Mouse (Mus musculus) kidney, embryonic 15.5 days (tissue): ENCODE measurements around the gene Psmc3ip. TPM values are rescaled to one million over a fixed set of nuclear protein-coding genes. Genes with fewer than 3 reads are reported as not detected.

Experiments used
- microRNA-seq: library from miRNA; unstranded; fragments of <30 nt; microRNA quantifications from one replicate; pipeline ENCODE4, GENCODE M21; 2016
- polyA plus RNA-seq: library from polyadenylated mRNA; unstranded; fragments of >200 nt; fragmentation: Nextera tagmentation; extraction: Ambion mirVana; gene quantifications from 2 replicates; pipeline ENCODE4 v1.2.1, GENCODE M21; 2015

Gene Psmc3ip
- polyA plus RNA-seq, 1 experiment from 2014 or later = 37.3 TPM

Small RNAs within 50 kb of the gene (microRNA-seq; reads per million reads assigned to microRNA genes)
- gene Gm27626 = not detected

Other genes starting within 250 kb of the Psmc3ip start
- 19.6 and 19.9 TPM in 2 replicates for gene Stat5b, start 244.7 kb downstream of the Psmc3ip start, polyA plus RNA-seq
- gene Stat5a, start 236.1 kb downstream of the Psmc3ip start, polyA plus RNA-seq = 3.1 and 3.7 TPM in 2 replicates
- 44.8 and 45.1 TPM in 2 replicates for gene Stat3, start 155.9 kb downstream of the Psmc3ip start, polyA plus RNA-seq
- gene Cavin1, start 124.5 kb downstream of the Psmc3ip start, polyA plus RNA-seq = 131 and 150 TPM in 2 replicates
- gene Atp6v0a1, start 86.0 kb downstream of the Psmc3ip start, polyA plus RNA-seq = 36.1 and 46.0 TPM in 2 replicates
- gene Naglu, start 25.4 kb downstream of the Psmc3ip start, polyA plus RNA-seq = 16.8 TPM in 2 replicates
- gene Hsd17b1, start 17.0 kb downstream of the Psmc3ip start, polyA plus RNA-seq = 0.19 and 0.24 TPM in 2 replicates
- gene Coasy, start 12.9 kb downstream of the Psmc3ip start, polyA plus RNA-seq = 46.3 and 46.7 TPM in 2 replicates
- gene Mlx, start 8.2 kb downstream of the Psmc3ip start, polyA plus RNA-seq = 44.9 and 46.9 TPM in 2 replicates
- 21.3 and 24.5 TPM in 2 replicates for gene Retreg3, start 24.5 kb upstream of the Psmc3ip start, polyA plus RNA-seq
- gene Tubg1, start 24.5 kb upstream of the Psmc3ip start, polyA plus RNA-seq = 86.3 and 99.6 TPM in 2 replicates
- gene Tubg2, start 60.5 kb upstream of the Psmc3ip start, polyA plus RNA-seq = 3.8 and 4.2 TPM in 2 replicates
- 1.9 and 2.0 TPM in 2 replicates for gene Cntnap1, start 75.1 kb upstream of the Psmc3ip start, polyA plus RNA-seq
- gene Plekhh3, start 75.9 kb upstream of the Psmc3ip start, polyA plus RNA-seq = 17.0 and 18.6 TPM in 2 replicates
- gene Ccr10, start 80.0 kb upstream of the Psmc3ip start, polyA plus RNA-seq = 0.78 and 0.82 TPM in 2 replicates
- gene Ezh1, start 131.0 kb upstream of the Psmc3ip start, polyA plus RNA-seq = 22.9 and 27.0 TPM in 2 replicates
- gene Ramp2, start 150.6 kb upstream of the Psmc3ip start, polyA plus RNA-seq = 220 and 232 TPM in 2 replicates
- gene Vps25, start 158.3 kb upstream of the Psmc3ip start, polyA plus RNA-seq = 135 and 147 TPM in 2 replicates
- gene Wnk4, start 165.1 kb upstream of the Psmc3ip start, polyA plus RNA-seq = 25.5 and 27.2 TPM in 2 replicates
- gene Cntd1, start 183.6 kb upstream of the Psmc3ip start, polyA plus RNA-seq = 1.6 and 3.1 TPM in 2 replicates
- 185 and 195 TPM in 2 replicates for gene Coa3, start 183.7 kb upstream of the Psmc3ip start, polyA plus RNA-seq
- gene Becn1, start 206.8 kb upstream of the Psmc3ip start, polyA plus RNA-seq = 162 and 166 TPM in 2 replicates
- gene Psme3, start 220.8 kb upstream of the Psmc3ip start, polyA plus RNA-seq = 153 and 156 TPM in 2 replicates
- 1.7 and 2.0 TPM in 2 replicates for gene Aoc2, start 229.6 kb upstream of the Psmc3ip start, polyA plus RNA-seq
- gene Aoc3, start 235.2 kb upstream of the Psmc3ip start, polyA plus RNA-seq = 0.57 and 0.97 TPM in 2 replicates